Mouse (Mus musculus) olfactory bulb, adult 2 months (tissue): ENCODE measurements around the gene Thsd4.

ENCODE experiments used
- CTCF ChIP-seq: fragments of 200-500 bp; IDR thresholded peaks from 2 replicates; pipeline ENCODE4 v1.5.1; 2012; ENCODE audit warnings: low read depth, mild to moderate bottlenecking, low read length, moderate library complexity; ENCODE audit not compliant: insufficient read depth
- POLR2A ChIP-seq: fragments of 200-500 bp; IDR thresholded peaks from 2 replicates; pipeline ENCODE4 v1.6.1; 2012; ENCODE audit warnings: mild to moderate bottlenecking, low read depth, low read length, moderate library complexity; ENCODE audit not compliant: insufficient read depth

- TF ChIP-seq CTCF: no peak
- no peak for TF ChIP-seq POLR2A
Observed at GRCm38 (mm10) chr9:60283546-60283945, 238.3 kb downstream of the Thsd4 start.
